Mouse (Mus musculus) forebrain, embryonic 11.5 days (tissue): ENCODE measurements around the gene Sox10. TPM values are rescaled to one million over a fixed set of nuclear protein-coding genes. Genes with fewer than 3 reads are reported as not detected.
A peak's percentile ranks its signal among the peaks of the same experiment; 100 is the strongest.

Source experiments
- ATAC-seq: fragments of 200-750 bp; cut with Nextera tagmentation; replicated peaks from 2 replicates; pipeline ENCODE4 v1.8.0; 2017; ENCODE audit warnings: moderate TSS enrichment; ENCODE audit not compliant: low FRiP score
- DNase-seq: peaks from one replicate; pipeline ENCODE4 v3.0.0-alpha.2; 2017; ENCODE audit warnings: low spot score
- H3K27ac ChIP-seq: fragments of 300-500 bp; sonication (generic); 2 replicates; pipeline ENCODE4 v1.5.1; 2014; ENCODE audit warnings: low read depth, low read length
- H3K27me3 ChIP-seq: fragments of 300-500 bp; sonication (generic); 2 replicates; pipeline ENCODE4 v1.6.1; 2014; ENCODE audit warnings: mild to moderate bottlenecking, low read length, mixed read lengths; ENCODE audit not compliant: control insufficient read depth, insufficient read depth
- H3K36me3 ChIP-seq: fragments of 300-500 bp; sonication (generic); 2 replicates; pipeline ENCODE4 v1.6.1; 2014; ENCODE audit warnings: mild to moderate bottlenecking, low read length, moderate library complexity, mixed read lengths; ENCODE audit not compliant: control insufficient read depth, insufficient read depth
- H3K4me1 ChIP-seq: fragments of 300-500 bp; sonication (generic); replicated peaks from 2 replicates; pipeline ENCODE4 v1.6.1; 2014; ENCODE audit warnings: low read length, mixed read lengths; ENCODE audit not compliant: control insufficient read depth, insufficient read depth
- H3K4me2 ChIP-seq: fragments of 300-500 bp; sonication (generic); 2 replicates; pipeline ENCODE4 v1.6.1; 2014; ENCODE audit warnings: low read depth, mild to moderate bottlenecking, low read length, moderate library complexity, mixed read lengths; ENCODE audit not compliant: severe bottlenecking
- H3K4me3 ChIP-seq: fragments of 300-500 bp; sonication (generic); 2 replicates; pipeline ENCODE4 v1.5.1; 2014; ENCODE audit warnings: low read depth, low read length
- H3K9ac ChIP-seq: fragments of 300-500 bp; sonication (generic); 2 replicates; pipeline ENCODE4 v1.6.1; 2014; ENCODE audit warnings: low read length
- H3K9me3 ChIP-seq: fragments of 300-500 bp; sonication (generic); 2 replicates; pipeline ENCODE4 v1.6.1; 2016; ENCODE audit warnings: low read length, mixed read lengths; ENCODE audit not compliant: control insufficient read depth
- WGBS: fragments of 180-500 bp; shearing (Covaris S2); extraction: QIAGEN DNeasy Blood & Tissue Kit; methylation state at CpG from one replicate; pipeline ENCODE4 v1.1.7; 2014; 5-methylcytosine and 5-hydroxymethylcytosine counted together
- polyA plus RNA-seq: library from polyadenylated mRNA; unstranded; fragments of >200 nt; fragmentation: Nextera tagmentation; extraction: Ambion mirVana; gene quantifications from 2 replicates; pipeline ENCODE4 v1.2.1, GENCODE M21; 2014

The Sox10 gene
- polyA plus RNA-seq, 1 experiment from 2014 or later, result 1.3 TPM

- ATAC-seq (no peak), DNase-seq (no peak)
- H3K27me3 ChIP-seq, result peaks cover 3% of the 10 kb centered on the region
- no peaks in the 10 kb centered on the region for H3K9me3 ChIP-seq
- H3K4me1 ChIP-seq, result peaks cover 9% of the 10 kb centered on the region; the same call in 1 of the 2 replicates
- 20% methylated on average over 9 of the region's 9 CpGs for WGBS
- H3K27ac ChIP-seq, result no peak overlapping the region
- H3K9ac ChIP-seq, result peak overlapping the region; percentile 90; the same call in 1 of the 2 replicates
- peak overlapping the region; percentile 96 for H3K4me2 ChIP-seq
- peak overlapping the region; percentile 83 for H3K4me3 ChIP-seq
- H3K36me3 ChIP-seq, result no peaks in the 10 kb centered on the region
Measured at GRCm38 (mm10) chr15:79110031-79110430, 55.0 kb downstream of the Sox10 start.

DNA sequence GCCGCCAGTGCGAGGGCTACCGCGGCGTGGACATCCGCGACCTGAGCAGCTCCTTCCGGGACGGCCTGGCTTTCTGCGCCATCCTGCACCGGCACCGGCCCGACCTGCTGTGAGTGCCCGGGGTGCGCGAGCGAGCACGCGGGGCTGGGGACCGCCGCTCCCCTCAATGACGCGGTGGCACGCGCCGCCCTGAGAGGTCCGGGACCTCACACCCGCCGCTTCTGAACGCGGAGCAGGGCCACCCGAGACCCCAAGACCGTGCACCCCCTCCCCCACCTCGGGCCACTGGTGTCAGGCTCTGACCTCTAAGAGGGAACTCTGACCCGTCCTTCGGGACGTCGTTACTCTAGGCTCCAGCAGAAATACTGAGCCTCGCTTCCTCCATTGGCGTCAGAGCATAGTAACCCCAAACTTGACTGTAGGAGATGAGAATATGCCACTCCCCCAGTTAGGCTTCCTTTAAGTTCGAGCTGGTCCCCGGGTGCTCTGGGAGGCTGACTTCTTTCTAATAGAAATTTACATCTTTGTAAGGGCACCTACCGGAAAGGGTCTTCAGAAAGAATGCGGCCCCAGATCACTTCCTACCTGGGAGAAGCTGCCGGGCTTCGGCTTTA is 55.6 kb downstream of the Sox10 start:
- H3K27me3 ChIP-seq, result peaks cover 3% of the 10 kb centered on the region
- ATAC-seq, result peak; percentile 67; the same call in 1 of the 2 replicates
- peaks cover 9% of the 10 kb centered on the region; the same call in 1 of the 2 replicates for H3K4me1 ChIP-seq
- no peak overlapping the region for H3K27ac ChIP-seq
- peak overlapping the region; percentile 90 for H3K9ac ChIP-seq
- peak overlapping the region; percentile 96 for H3K4me2 ChIP-seq
- WGBS, result under 1% methylated on average over 44 of the region's 46 CpGs
- H3K9me3 ChIP-seq, result no peaks in the 10 kb centered on the region
- DNase-seq, result no peak
- H3K4me3 ChIP-seq, result peak overlapping the region; percentile 83
- no peaks in the 10 kb centered on the region for H3K36me3 ChIP-seq

- peak; percentile 82 for ATAC-seq
- no peaks in the 10 kb centered on the region for H3K9me3 ChIP-seq
Measured at GRCm38 (mm10) chr15:79108421-79109320, 56.4 kb downstream of the Sox10 start, which contains the start of gene Micall1. TSS of gene Micall1 (plus strand) at chr15:79108898.

GRCm38 (mm10) chr15:79107966-79108365 is 57.1 kb downstream of the Sox10 start:
- peak overlapping the region; percentile 96; the same call in 1 of the 2 replicates for H3K4me2 ChIP-seq
- no peak for DNase-seq
- no peaks in the 10 kb centered on the region for H3K36me3 ChIP-seq
- no peaks in the 10 kb centered on the region for H3K9me3 ChIP-seq
- whole genome bisulfite sequencing, result 27% methylated on average over 7 of the region's 7 CpGs
- peaks cover 9% of the 10 kb centered on the region; the same call in 1 of the 2 replicates for H3K4me1 ChIP-seq
- H3K27ac ChIP-seq, result no peak overlapping the region
- H3K4me3 ChIP-seq, result no peak overlapping the region
- no peak for ATAC-seq
- peak overlapping the region; percentile 8; the same call in 1 of the 2 replicates for H3K9ac ChIP-seq
- H3K27me3 ChIP-seq, result peaks cover 3% of the 10 kb centered on the region

More at GRCm38 (mm10) chr15:79108421-79109320, 56.4 kb downstream of the Sox10 start, which contains the start of gene Micall1:
- peak within 1 kb of the TSS; percentile 83 for H3K4me3 ChIP-seq
- peaks cover 3% of the 10 kb centered on the region for H3K27me3 ChIP-seq
- H3K27ac ChIP-seq, result no peak within 1 kb of the TSS
- DNase-seq, result peak; percentile 84
- peak within 1 kb of the TSS; percentile 96 for H3K4me2 ChIP-seq
- WGBS, result under 1% methylated on average over 75 of the region's 85 CpGs
- H3K36me3 ChIP-seq, result no peaks in the 10 kb centered on the region
- peaks cover 9% of the 10 kb centered on the region; the same call in 1 of the 2 replicates for H3K4me1 ChIP-seq
- H3K9ac ChIP-seq, result peak within 1 kb of the TSS; percentile 90

DNA sequence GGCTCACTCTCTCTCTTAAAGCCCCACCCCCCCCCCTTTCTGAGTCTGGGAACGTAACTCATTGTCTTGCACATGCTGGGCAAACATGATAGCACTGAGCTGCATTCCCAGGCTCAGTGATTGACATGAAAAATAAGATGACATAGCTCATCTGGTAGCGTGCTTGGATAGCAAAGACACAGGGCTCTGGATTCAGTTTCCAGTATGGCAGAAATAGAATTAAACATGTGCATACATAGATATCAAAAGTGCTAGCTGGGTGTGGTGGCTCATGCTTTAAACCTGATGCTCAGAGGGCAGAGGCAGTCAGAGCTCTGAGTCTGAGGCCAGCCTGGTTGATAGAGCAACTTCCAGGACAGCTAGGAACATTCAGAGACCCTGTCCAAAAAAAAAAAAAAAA is 59.2 kb downstream of the Sox10 start:
- Histone ChIP-seq H3K27me3 (peaks cover 3% of the 10 kb centered on the region), H3K9me3 (no peaks in the 10 kb centered on the region), H3K36me3 (no peaks in the 10 kb centered on the region), H3K4me1 (peaks cover 9% of the 10 kb centered on the region; the same call in 1 of the 2 replicates), H3K4me2 (no peak overlapping the region), H3K4me3 (no peak overlapping the region), H3K27ac (no peak overlapping the region), H3K9ac (no peak overlapping the region)
- WGBS, result 63% methylated on average over 2 of the region's 2 CpGs
- no peak for DNase-seq
- ATAC-seq, result no peak

Other genes with a start within 250 kb of the Sox10 start
- gene Lgals1, start 238.5 kb downstream of the Sox10 start, polyA plus RNA-seq, result 279 and 319 TPM in 2 replicates
- 56.8 and 62.6 TPM in 2 replicates for gene Nol12, start 230.3 kb downstream of the Sox10 start, polyA plus RNA-seq
- gene Triobp, start 217.5 kb downstream of the Sox10 start, polyA plus RNA-seq, result 55.9 and 60.1 TPM in 2 replicates
- gene H1f0, start 136.8 kb downstream of the Sox10 start, polyA plus RNA-seq, result 349 and 396 TPM in 2 replicates
- not detected in 2 replicates for gene Galr3, start 123.4 kb downstream of the Sox10 start, polyA plus RNA-seq
- 61.6 and 67.1 TPM in 2 replicates for gene Ankrd54, start 102.3 kb downstream of the Sox10 start, polyA plus RNA-seq
- gene Eif3l, start 90.1 kb downstream of the Sox10 start, polyA plus RNA-seq, result 245 and 254 TPM in 2 replicates
- gene Micall1, start 56.3 kb downstream of the Sox10 start, polyA plus RNA-seq, result 6.3 and 7.6 TPM in 2 replicates
- 378 and 386 TPM in 2 replicates for gene Polr2f, start 24.2 kb downstream of the Sox10 start, polyA plus RNA-seq
- gene 1700088E04Rik, start 24.0 kb downstream of the Sox10 start, polyA plus RNA-seq, result 9.3 and 10.6 TPM in 2 replicates
- 29.0 and 32.4 TPM in 2 replicates for gene Pick1, start 63.9 kb upstream of the Sox10 start, polyA plus RNA-seq
- gene Gm49486, start 64.2 kb upstream of the Sox10 start, polyA plus RNA-seq, result 0.31 and 0.41 TPM in 2 replicates
- gene Slc16a8, start 89.5 kb upstream of the Sox10 start, polyA plus RNA-seq, result 0.16 TPM in 1 of 2 replicates, not detected in the other
- gene Baiap2l2, start 120.3 kb upstream of the Sox10 start, polyA plus RNA-seq, result 1.3 and 4.2 TPM in 2 replicates
- 20.8 and 22.3 TPM in 2 replicates for gene Pla2g6, start 163.2 kb upstream of the Sox10 start, polyA plus RNA-seq
- 1.5 TPM in 2 replicates for gene Maff, start 181.4 kb upstream of the Sox10 start, polyA plus RNA-seq
- gene Tmem184b, start 238.3 kb upstream of the Sox10 start, polyA plus RNA-seq, result 52.3 and 55.2 TPM in 2 replicates